18 mouse cellular contexts compared by ENCODE assay signal in the genomic region with DNA sequence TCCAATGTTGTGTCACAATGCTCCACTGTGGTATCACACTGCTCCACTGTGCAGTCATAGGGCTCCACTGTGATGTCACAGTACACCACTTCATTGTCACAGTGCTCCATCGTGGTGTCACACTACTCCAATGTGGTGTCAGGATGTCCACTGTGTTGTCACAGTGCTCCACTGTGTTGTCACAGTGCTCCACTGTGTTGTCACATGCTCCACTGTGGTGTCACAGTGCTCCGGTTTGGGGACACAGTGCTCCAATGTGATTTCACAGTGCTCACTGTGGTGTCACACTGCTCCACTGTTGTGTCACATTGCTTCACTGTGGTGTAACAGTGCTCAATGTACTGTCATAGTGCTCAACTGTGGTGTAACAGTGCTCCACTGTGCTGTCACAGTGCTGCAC.
DNase-seq lines count a peak whose midpoint lies in the region; ATAC-seq and TF ChIP-seq lines count a peak whose summit lies in the region.
"Had no signal": no experiment of that assay in that cellular context is flagged by ENCODE, and none has a peak within 500 bp of the region (broad histone marks: within the 10 kb centered on the region; RNA-seq: fewer than 3 reads in every experiment).

No protein-coding gene starts in this region.

- CTCF ChIA-PET in Patski (lab: Charles Lee) = no interaction called here

- 85% methylated on average over 2 of the region's 2 CpGs for WGBS in kidney, embryonic 16.5 days

- H3K27me3 ChIP-seq in kidney, embryonic 16.5 days (ENCODE audit: insufficient read depth, low read length) = no peaks in the 10 kb centered on the region
- no peaks in the 10 kb centered on the region for H3K27me3 ChIP-seq in Patski
- H3K27me3 ChIP-seq: CH12.LX; embryonic facial prominence, embryonic 15.5 days; forebrain, embryonic 13.5 days; liver, embryonic 13.5 days; neural tube, embryonic 12.5 days had no signal

- DNase-seq in kidney, postnatal 36 days = no peak
- no peak for DNase-seq in Patski (ENCODE audit: low read depth, low spot score)
- no peak for DNase-seq in left cerebral cortex, adult 11 months (ENCODE audit: low spot score)
- no peak for DNase-seq in cerebellum, postnatal 4 days (ENCODE audit: low spot score in 2 of 2)
- DNase-seq: cerebellum, adult 11 months; kidney, adult 2 months; liver, embryonic 13.5 days; lung, postnatal 14 days; midbrain, embryonic 14.5 days; right cerebral cortex, postnatal 4 days had no signal

- no peak overlapping the region for H3K27ac ChIP-seq in kidney, embryonic 16.5 days (ENCODE audit: low read length)
- H3K27ac ChIP-seq: embryonic facial prominence, embryonic 15.5 days; forebrain, embryonic 13.5 days; left cerebral cortex, adult 2 months; liver, embryonic 13.5 days; neural tube, embryonic 12.5 days had no signal

- no peak overlapping the region for H3K9ac ChIP-seq in kidney, embryonic 16.5 days (replicated peaks; ENCODE audit: low read length)
- H3K9ac ChIP-seq: embryonic facial prominence, embryonic 15.5 days; forebrain, embryonic 13.5 days; liver, embryonic 13.5 days; neural tube, embryonic 12.5 days had no signal

- no peak for TF ChIP-seq CTCF in Patski (IDR thresholded peaks at IDR 0.05)

- H3K36me3 ChIP-seq in kidney, embryonic 16.5 days (ENCODE audit: insufficient read depth, low read length) = no peaks in the 10 kb centered on the region
- H3K36me3 ChIP-seq: embryonic facial prominence, embryonic 15.5 days; liver, embryonic 13.5 days had no signal

- POLR2A ChIA-PET in Patski (lab: Charles Lee) = no interaction called here

- in situ Hi-C loops in Patski (cut with MboI; ENCODE audit: low pct_unique_long_range_greater_than_20kb) = no loop called here

- H3K4me2 ChIP-seq in kidney, embryonic 16.5 days (replicated peaks; ENCODE audit: low read depth, low read length) = no peak overlapping the region
- H3K4me2 ChIP-seq: embryonic facial prominence, embryonic 15.5 days; forebrain, embryonic 13.5 days; liver, embryonic 13.5 days; neural tube, embryonic 12.5 days had no signal

- H3K4me3 ChIP-seq in kidney, embryonic 16.5 days (ENCODE audit: low read length) = no peak overlapping the region
- H3K4me3 ChIP-seq: embryonic facial prominence, embryonic 15.5 days; forebrain, embryonic 13.5 days; left cerebral cortex, adult 2 months; liver, embryonic 13.5 days; neural tube, embryonic 12.5 days had no signal

- ATAC-seq in kidney, embryonic 16.5 days (ENCODE audit: low FRiP score, low TSS enrichment) = 0 out of 2 replicates have a peak, but pooled peaks have one; percentile 28
- peak; percentile 4 for ATAC-seq in Patski
- 0 out of 2 replicates have a peak, but pooled peaks have one; percentile 8 for ATAC-seq in granulocyte monocyte progenitor cell, adult 5-6 weeks (replicated peaks; ENCODE audit: poor library complexity, severe bottlenecking)
- 0 out of 2 replicates have a peak, but pooled peaks have one; percentile 4 for ATAC-seq in megakaryocyte progenitor cell, adult 5-6 weeks (replicated peaks; ENCODE audit: poor library complexity)

- no peaks in the 10 kb centered on the region for H3K4me1 ChIP-seq in kidney, embryonic 16.5 days (ENCODE audit: insufficient read depth, low read length)
- H3K4me1 ChIP-seq: embryonic facial prominence, embryonic 15.5 days; forebrain, embryonic 13.5 days; liver, embryonic 13.5 days; neural tube, embryonic 12.5 days had no signal

- H3K9me3 ChIP-seq in kidney, embryonic 16.5 days (ENCODE audit: low read length) = peaks cover 71% of the 10 kb centered on the region
